Mouse (Mus musculus) urinary bladder, postnatal 4 days (tissue): ENCODE measurements around the gene Sirt7.
"Not testable (repeated sequence)": the region's sequence is repeated elsewhere in the genome, so short reads cannot be mapped to it uniquely, and the experiment has no call there.

Experiments
- DNase-seq, 2 experiments: peaks; one replicate each; pipeline ENCODE4 v3.0.0; 2021 to 2022; ENCODE audit warnings: low spot score in 2 of 2

Gene Sirt7

DNA sequence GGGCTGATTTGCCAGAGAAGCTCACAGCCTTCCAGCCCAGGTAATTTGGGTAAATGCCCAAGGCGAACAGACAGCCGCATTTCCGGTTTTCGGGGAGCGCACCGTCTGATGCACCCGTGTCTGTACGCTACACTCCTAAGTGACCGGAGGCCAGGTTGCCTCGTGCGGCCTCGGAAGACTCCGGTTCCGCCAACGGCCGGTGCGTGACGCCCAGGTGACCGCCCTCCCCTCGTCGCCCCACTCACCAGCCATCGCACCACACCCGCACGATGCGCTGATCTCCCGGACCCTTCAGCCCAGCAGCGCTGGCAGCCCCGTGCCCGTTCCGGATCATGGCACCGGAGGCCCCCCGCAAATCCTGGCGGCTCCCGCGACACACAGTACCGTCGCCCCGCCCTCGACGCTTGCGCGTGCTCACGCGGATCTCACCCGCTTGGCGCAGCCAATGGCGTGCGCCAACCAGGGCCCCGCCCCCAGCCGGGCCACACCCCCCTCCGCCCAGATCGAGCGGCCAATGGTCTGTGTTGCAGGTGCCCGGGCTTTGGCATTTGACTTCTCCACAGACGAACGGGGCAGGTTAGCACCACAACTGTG is 7.4 kb downstream of the Sirt7 start, which contains the start of gene Pcyt2:
TSS of gene Pcyt2 (minus strand) at position 418 of the 594 bp plus-strand sequence.
- DNase-seq = peak; percentile 91 to 92

DNA sequence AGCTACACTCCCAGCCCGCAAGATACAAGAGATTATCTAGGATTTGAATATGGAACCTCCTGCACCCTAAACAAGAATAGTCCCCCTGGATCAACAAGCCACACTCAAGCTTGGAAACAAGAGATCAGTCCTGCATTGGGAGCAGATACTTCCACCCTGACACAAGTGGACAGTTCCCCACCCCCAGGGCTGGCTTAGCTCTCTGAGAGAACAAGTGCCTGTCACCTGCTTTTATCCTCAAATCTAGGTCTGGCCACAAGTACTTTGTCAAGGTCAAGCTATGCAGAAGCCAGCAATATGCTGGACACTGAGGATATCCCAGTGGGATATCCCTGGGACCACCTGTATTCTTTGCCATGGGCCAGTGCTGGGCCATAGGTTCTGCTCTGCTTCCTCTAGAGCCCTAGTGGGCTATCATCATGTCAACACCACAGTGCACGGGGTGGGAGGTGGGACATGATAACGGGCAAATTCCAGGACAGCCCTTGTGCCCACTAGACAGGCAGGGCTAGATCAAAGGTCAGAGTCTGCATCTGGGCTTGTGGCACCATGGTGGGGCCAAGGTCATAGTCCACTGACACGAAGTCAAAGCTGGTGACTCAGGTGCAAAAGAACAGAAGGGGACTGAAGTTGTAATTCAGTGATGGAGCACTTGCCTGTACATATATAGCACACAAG is 8.3 kb downstream of the Sirt7 start:
- no peak for DNase-seq

DNA sequence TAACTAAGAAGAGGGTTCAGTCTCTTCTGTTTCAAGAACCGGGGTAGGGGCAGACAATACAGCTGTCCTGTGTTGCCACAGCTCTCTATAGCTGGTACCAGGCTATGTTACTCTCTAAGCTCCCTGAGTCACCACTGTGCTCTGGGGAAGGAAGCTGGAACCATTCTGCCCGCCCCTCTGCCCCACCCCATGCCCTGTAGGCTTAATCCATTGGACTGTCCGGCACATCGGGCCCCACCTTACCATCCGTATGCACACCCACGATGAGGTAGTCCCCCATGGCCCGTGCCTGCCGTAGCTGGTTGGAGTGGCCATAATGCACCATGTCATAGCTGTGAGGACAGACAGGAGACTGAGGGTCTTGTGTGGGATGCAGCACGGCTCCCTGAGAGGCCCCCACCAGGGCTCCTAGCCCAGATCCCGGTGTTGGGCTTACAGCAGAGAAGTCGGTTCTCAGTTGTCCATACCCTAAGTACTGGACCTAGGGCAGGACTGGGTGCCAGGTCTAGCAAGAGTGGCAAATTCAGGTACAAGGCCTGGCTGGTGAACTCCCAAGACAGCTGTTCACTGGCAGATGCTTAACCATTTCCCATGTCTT is 9.3 kb downstream of the Sirt7 start:
- no peak for DNase-seq

DNA sequence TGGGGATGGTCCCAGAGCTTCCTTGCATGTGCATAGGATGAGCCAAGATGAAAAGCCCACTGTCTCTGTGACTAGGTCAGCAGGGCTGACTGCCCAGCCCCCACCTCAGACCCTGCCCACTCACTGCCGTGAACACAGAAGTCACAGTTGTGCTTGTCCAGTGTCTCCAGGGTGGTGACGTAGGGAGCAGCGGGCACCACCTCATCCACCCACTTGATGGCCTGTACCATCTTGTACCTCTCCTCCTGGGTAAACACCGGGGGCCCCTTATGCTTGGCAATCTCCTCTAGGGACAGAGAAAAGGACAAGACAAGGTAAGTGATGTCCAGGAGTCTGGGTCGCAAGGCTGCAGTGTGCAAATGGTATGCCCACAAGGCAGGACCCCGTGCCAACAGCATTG is 9.9 kb downstream of the Sirt7 start:
- DNase-seq = peak in 1 of 2 experiments; percentile 16

DNA sequence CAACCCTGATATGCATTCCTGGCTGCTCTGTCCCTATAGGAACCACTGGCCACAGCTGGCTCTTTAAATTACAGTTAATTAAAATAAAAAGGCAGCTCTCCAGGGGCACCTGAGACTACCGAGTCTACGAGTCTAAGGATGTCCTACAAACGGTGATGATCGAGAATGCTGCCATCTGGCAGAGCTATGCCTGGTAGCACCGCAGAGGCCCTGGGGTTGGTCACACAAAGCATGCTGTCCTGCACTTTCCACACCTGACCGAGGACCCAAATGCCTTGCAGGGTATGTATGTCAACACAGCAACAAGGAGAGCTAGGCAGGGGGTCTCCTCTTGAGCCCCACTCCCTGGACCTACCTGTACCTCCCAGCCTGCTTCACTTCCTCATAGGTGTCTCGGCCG is 11.1 kb downstream of the Sirt7 start:
- no peak for DNase-seq

DNA sequence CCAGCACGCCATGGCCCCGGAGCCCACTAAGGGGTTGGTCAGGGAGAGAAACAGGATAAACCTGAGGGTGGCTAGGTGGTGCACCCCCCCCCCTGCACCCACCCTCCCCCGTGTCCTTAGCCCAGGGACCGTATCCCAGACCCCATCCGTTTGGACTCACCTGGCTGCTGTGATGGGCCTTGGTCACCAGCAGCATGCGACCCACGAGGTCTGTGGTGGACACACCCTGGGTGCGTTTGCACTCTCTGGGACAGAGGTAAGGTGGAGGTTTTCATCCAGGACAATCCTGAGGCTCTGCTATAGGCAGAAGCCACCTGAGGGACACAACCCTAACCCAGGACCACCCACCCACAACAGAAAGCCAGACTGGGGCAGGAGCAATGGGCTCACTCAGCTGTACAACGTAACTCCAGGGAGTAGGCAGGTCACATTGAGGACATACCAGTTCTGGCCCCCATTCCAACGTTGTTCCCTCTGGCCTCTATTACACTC is 11.5 kb downstream of the Sirt7 start:
- DNase-seq = peak in 1 of 2 experiments; percentile 17

DNA sequence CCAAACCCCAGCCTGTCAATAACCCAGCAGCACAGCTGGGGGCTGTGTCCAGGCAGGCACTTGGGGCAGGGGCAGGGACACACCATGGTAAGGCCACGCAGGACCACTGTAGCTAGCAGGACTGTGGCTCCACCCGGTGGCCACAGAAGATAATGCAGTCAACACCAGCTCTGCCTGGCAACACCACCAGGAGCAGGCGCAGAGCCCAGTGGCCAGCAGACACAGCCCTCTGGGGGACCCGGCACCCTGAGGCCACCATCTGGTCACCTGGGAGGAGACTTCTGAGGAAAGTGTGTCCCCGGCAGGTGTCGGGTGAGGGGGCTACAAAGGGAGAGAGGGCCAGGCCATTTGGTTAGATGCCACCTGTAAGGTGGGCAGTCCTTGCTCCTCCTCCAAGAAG is 12.3 kb downstream of the Sirt7 start:
- DNase-seq = peak; percentile 60 to 78

DNA sequence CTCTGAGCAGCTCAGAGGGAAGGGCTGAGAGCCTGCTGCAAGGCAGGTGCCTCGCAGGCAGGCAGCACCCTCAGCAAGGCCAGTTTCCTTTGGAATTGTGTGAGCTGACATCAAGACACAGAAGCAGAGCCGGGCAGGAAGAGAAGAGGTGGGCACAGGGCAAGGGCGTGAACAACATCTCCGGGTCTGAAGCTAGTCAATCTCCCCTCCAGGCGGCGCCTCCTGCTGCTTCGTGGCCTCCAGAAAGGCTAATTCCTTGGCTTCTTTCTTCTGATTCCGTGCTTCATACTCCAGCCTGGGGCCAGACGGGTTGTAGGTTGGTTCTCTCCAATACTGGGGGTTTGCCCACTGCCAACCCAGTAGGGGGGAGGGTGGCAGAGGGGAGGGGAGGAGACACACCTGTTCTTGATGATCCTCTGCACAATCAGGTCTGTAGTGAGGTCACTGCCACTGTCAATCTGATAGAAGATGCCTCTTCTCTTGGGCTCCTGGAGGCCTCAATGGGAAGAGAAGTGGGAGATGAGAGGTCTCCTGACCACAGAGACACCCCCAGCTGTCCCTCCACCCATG is 14.5 kb downstream of the Sirt7 start:
- DNase-seq = no peak

DNA sequence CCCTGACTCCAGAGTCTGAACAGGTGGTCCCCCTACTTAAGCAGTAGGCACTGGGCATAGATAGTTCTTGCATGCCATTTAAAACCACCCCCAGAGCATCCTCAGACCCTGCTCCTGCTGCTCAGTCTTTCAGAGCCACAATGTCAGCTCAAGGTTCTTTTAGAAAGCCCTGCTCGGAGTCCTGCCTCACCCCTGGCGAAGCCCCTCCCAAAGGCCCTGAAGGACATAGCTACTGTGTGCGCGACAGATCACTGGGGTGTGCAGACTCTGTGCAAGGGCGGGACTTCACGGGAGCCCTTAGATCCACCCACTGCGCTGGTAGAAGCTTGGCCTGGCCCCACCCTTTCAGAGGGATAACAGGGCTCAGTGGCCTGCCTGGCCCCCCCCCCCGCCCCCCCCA is 15.8 kb downstream of the Sirt7 start:
- peak in 1 of 2 experiments; percentile 17 for DNase-seq

DNA sequence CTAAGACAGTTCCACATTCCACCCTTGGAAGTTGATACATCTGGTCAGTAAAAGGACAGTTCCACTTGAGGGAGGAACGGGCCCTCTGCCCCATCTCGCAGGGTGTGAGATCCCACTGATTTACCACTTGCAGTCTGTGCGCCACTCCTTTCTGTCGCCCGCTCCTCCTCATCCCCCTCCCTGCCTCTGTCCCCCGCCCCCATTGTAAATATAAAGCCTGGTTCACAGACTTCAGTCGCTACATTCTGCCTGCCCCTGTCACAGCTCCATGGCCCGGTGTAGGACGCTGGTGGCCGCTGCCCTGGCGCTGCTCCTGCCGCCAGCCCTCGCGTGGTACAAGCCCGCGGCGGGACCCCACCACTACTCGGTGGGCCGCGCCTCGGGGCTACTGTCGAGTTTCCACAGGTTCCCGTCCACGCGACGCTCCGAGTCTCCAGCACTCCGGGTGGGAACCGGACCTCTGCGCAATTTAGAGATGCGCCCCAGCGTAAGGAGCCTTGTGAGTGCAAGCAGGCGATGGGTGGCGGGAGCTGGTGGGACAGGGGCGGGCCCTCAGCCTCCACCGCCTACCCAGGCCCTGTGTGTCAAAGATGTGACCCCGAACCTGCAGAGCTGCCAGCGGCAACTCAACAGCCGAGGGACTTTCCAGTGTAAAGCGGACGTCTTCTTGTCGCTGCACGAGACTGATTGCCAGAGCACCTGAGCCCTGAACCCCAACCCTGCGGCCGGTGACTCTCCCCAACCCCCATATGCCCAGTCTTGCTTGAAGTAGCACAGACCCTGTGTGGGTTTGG is 16.6 kb downstream of the Sirt7 start, which contains the start of gene Npb:
TSS of gene Npb (plus strand) at position 237 of the 794 bp plus-strand sequence.
- DNase-seq = no peak

DNA sequence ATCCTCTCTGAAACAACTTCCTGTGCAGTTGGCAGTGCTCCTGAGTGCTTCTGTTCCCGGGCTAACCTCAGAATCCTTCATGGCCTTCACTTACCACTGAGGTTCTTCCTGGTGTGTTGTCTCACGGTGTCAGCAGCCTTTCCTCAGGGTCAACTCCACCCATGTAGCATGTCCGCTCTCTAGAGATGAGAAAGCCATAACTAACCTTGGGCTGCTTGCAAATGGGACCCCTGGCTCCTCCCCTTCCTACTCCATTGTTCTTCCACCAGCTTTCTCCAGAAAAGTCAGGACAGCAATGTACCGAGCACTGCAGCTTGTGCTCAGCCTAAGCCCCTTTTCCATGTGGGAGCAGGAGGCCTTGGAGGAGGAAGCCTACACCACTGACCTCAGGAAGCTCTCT is 18.3 kb downstream of the Sirt7 start:
- DNase-seq = no peak

DNA sequence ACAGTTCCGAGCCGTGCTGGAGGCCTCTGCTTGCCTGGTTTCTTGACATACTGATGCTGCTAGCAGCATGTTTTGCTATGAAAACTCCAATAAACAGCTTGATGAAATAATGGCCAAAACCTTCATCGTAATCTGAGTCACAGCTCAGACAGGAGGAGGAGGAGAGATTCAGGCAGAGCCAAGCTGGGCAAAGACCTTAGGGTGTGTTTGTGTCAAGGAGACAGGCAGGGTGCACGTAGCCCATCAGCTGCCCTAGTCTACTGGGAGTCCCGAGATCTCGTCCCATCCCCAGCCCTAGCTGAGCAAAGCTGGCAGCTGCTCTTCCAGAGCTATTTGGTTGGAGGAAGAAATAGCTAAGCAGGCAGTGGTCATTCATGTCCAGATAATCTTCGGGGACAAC is 19.4 kb downstream of the Sirt7 start:
- DNase-seq = no peak

DNA sequence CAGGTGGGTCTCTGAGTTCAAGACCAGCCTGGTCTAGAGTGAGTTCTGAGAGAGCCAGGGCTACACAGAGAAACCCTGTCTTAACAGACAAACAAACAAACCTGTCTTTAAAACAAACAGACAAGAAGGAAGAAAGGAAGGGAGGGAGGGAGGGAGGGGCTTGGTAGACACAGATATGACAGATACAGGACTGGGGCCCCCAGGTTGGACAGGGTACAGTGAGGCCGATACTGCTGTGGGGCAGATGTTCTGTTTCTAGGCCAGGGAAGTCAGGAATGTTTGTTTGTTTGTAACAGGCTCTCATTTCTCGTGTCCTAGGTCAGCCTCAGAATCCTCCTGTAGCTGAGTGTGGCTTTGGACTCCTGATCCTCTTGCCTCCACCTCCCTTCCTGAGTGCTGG is 21.5 kb downstream of the Sirt7 start:
- no peak for DNase-seq

DNA sequence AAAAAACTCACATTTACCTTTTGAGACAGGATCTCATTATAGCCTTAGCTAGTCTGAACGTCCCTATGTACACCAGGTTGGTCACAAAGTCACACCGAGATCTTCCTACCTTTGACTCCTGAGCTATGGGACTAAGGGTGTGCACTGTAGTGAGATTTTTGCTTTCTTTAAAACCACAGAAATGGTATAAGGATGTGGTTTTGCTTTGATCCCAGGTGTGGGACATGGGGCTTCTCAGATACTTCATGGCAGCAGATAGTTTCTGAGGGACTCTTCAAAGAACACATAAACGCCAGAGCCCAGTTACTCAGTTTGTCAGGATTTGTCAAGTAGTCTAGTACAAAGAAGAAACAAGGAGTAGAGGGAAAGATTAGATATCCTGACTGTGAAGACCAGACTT is 24.3 kb downstream of the Sirt7 start:
- DNase-seq = no peak

DNA sequence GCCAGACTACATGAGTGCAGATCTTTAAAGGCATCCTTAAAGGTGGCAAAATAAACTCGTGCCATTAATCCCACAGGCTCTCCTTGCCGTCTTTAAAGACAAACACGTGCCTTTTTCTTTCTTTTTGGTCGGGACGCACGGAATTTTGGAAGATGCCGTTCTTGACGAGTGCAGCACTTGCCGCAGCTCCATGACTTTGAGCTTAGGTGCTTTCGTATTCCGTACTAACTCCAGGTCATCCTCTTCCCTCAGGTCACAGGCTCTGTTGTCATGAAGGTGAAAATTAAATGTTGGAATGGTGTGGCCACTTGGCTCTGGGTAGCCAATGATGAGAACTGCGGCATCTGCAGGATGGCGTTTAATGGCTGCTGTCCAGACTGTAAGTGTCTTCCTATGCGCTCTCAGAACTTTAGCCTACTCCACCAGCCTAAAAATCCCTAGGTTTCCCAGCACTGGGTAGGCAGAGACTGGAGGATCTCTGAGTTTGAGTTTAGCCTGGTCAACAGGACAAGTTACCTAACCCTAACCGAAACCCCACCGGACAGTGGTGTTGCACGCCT is 26.0 kb downstream of the Sirt7 start:
- no peak for DNase-seq

DNA sequence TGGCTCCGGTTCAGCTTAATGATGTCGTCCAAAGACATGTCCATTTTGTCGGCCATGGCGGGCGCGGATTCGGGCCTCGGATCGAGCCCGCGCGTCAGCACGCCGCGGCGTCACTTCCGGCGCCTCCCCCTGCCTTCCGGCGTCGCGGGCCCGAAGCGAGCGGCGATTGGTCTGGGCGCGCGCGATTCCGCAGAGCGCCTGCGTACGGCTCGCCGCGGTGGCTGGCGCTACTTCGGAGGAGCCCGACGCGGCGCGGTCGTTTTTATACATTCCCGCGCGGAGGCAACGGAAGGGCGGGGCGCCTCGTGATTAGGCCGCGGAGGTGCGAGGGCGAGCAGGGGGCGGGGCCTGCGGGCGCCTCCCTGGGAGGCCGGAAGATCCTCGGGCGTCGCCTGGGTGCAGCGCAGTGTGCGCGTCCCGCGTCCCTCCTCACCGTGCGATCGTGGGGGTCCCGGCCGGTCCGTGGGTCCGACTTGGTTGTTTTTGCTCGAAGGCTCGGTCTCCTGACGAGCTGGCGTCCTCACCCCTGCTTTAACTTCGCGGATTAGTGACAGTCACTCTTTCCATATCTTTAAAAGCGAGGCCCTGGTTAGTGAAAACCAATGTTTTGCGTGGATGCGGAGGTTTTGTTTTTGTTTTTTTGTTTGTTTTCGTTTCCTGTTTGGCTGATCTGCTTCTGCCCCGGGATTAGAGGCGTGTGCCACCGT is 26.6 kb downstream of the Sirt7 start, which contains the start of the genes Alyref and Anapc11:
TSS of gene Alyref (minus strand) at position 83 of the 707 bp plus-strand sequence.
TSS of gene Anapc11 (plus strand) at position 139 of the 707 bp plus-strand sequence.
- peak; percentile 92 to 95 for DNase-seq

DNA sequence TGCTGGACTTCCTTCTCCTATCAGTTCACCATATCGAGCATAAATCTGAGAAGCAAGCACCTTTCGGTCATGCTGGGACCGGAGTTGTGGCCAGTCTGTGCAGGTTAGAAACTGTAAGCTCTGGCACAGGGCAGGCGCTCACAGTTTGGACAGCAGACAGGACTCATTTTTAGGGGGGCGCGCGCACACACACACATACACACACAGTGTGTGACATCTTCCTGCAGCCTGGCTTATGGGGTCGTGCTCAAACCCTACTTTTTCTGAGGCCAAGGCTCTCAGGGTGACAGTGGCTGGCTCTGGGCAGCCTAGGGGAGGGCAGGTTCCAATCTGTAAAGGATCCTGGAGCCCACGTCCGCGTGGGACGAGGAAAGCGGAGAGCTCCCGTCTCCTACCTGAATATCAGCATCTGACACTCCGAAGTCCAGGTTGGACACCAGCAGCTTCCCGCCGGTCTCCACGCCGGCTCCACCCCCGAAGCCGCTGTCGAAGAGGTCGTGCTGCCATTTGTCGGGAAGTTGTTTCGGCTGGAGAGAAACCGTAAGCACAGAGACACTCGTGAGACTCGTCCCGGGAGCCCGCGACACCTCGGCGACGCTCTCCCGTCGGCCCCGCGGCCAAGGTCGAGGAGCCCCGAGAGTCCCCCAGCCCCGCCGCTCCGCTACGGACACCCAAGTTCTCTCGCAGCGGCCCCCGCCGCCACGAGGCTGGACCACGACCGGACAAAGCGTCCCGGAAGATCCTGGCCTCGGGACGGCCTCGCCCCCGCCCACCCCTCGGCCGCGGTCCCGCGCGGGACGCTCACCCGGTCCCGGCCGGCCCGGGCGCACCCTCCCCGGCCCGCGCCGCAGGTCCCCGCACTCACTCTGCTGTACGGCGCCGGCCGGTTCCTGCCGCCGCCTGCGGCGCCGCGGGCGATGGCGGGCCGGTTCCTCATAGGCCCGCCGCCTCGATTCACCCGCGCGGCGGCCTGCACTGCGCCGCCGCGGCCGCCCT is 27.5 kb downstream of the Sirt7 start:
- no peak for DNase-seq

DNA sequence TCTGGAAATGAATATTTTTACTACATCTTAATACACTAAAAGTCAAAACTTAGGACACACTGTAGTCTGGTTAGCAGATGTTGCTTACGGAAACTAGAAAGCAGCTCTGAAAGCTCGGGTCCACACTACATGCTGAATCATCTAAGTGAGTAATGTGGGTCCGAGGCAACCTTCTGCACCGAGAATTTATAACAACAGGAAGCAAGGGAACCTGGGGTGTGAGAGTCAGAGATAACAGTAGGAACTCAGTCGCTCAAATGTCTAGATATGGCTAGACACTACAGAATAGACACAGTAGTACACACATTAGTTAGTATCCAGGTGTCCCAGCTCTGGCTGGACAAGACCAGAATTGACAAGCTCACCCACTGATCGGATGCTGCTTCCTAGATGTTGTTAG is 36.5 kb downstream of the Sirt7 start:
- no peak for DNase-seq

DNA sequence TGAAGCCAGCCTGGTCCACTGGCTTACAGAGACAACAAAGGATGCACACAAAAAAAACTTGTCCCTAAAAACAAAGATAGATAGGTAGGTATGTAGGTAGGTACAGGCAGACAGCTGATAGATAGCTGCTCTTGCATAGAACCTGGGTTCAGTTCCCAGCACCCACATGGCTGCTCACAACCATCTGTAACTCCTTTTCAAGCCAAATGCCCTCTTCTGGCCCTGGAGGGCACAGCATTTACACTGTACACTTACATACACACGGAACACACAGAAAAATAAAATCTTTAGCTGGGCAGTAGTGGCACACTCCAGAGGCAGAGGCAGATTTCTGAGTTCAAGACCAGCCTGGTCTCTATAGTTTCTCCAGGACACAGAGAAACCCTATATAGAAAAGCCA is 41.1 kb downstream of the Sirt7 start:
- DNase-seq = no peak

DNA sequence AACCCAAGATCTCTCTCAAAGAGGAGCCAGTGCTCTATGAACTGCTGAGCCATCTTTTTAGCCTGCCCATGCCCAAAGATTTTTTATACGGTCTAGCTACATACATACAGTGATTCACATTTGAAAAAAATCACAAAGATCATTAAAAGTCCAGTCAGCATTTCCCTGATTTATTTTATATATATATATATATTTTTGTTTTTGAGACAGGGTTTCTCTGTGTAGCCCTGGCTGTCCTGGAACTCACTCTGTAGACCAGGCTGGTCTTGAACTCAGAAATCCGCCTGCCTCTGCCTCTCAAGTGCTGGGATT is 42.1 kb downstream of the Sirt7 start:
- not testable (repeated sequence) for DNase-seq
